Mouse (Mus musculus): ENCODE data around the gene Pacs1. TPM values are rescaled to one million over a fixed set of nuclear protein-coding genes. Genes with fewer than 3 reads are reported as not detected.
A peak's percentile ranks its signal among the peaks of the same experiment; 100 is the strongest.

The Pacs1 gene
- 4.4 and 6.8 TPM in 2 replicates for polyA plus RNA-seq (2012; ENCODE audit: insufficient read depth, insufficient read length, missing spikeins)

DNA sequence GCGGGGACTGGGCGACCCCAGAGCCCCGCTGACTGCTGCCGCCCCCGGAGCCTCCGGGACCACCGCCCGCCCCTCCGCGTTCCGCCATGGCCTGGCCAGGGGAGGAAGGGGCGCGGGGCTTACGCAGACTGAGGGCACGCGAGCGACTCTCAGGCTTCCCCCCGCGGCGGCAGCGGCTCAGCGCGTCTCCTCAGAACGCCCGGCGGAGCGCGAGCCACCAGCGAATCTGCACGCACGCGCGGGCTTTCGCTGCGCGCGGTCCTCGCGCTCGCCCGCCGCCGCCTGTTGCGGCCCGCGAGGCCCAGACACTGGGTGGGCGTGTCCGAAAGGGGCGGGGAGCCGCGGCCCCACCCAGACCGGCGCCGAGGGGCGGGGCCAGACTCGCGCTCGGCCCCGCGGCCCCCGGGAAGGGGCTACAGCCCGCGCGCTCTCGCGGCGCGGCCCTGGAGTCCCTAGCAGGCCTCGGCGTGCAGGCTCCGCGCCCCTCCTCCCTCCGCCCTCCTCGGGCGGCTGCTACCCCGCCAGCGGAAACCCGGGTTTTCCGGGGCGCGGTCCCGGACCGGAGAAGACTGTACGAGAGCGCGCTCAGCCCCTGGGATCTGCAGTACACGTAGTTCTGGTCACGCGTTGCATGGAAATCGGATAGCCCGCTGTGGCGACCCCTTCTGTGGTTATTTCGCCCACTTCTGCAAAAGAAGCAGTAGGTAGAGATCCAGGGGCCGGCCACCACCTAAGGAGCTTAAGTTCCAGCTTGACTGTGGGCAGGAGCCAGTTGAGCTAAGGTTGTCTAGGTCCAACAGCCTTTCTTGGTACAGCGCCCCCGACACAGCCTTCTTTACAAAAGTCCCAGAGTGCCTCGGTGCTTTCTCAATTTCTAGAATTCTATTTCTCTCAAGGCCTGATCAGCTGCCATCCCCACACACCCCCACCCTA lies at the start of gene Pacs1:
TSS of gene Pacs1 (minus strand) at position 319 of the 933 bp plus-strand sequence.
- H3K4me1 ChIP-seq (ENCODE audit: control insufficient read depth, insufficient read depth, insufficient read length, low read length) = peaks cover 21% of the 10 kb centered on the region
- peak within 1 kb of the TSS; percentile 89 for H3K27ac ChIP-seq (replicated peaks; ENCODE audit: low read depth, low read length)

DNA sequence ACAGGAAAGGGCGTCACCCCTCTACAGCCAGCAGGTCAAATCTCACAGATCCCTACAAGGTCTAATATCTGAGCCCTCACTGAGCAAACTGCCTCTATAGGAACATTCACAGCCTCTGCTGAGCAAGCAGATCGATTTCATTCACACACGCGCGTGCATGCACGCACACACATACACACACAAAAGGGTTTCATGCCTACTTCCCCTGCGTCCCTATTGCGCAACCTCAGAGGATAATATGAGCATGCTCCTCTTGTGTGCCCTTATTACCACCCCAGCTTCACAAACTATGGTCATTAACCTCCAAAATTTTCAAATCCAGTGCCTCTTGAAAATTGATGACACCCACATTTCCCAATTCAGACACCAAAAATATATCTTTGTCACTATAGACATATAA lies 40.3 kb upstream of the Pacs1 start:
- H3K4me3 ChIP-seq (ENCODE audit: insufficient read depth, low read depth, low read length) = no peak overlapping the region
- H3K4me1 ChIP-seq (ENCODE audit: control insufficient read depth, insufficient read depth, insufficient read length, low read length) = no peaks in the 10 kb centered on the region
- no peak overlapping the region for H3K27ac ChIP-seq (replicated peaks; ENCODE audit: low read depth, low read length)

More for the DNA sequence above, at the start of gene Pacs1:
- peak within 1 kb of the TSS; percentile 75 for H3K4me3 ChIP-seq (ENCODE audit: insufficient read depth, low read depth, low read length)

DNA sequence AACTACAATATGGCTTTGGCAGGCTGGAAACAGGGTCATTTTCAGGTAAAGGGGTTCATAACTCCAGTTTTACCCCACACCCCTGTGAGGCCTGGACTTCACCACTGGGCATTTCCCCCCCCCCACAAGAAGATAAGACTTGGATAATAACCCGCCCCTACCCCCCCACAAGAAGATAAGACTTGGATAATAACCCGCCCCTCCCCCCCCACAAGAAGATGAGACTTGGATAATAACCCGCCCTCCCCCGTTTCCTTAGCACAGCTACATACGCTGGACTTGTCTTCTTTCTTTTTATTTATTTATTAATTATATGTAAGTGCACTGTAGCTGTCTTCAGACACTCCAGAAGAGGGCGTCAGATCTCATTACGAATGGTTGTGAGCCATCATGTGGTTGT lies 36.1 kb upstream of the Pacs1 start:
- Histone ChIP-seq H3K4me1 (ENCODE audit: control insufficient read depth, insufficient read depth, insufficient read length, low read length) (no peaks in the 10 kb centered on the region), H3K4me3 (ENCODE audit: insufficient read depth, low read depth, low read length) (no peak overlapping the region), H3K27ac (replicated peaks; ENCODE audit: low read depth, low read length) (no peak overlapping the region)

DNA sequence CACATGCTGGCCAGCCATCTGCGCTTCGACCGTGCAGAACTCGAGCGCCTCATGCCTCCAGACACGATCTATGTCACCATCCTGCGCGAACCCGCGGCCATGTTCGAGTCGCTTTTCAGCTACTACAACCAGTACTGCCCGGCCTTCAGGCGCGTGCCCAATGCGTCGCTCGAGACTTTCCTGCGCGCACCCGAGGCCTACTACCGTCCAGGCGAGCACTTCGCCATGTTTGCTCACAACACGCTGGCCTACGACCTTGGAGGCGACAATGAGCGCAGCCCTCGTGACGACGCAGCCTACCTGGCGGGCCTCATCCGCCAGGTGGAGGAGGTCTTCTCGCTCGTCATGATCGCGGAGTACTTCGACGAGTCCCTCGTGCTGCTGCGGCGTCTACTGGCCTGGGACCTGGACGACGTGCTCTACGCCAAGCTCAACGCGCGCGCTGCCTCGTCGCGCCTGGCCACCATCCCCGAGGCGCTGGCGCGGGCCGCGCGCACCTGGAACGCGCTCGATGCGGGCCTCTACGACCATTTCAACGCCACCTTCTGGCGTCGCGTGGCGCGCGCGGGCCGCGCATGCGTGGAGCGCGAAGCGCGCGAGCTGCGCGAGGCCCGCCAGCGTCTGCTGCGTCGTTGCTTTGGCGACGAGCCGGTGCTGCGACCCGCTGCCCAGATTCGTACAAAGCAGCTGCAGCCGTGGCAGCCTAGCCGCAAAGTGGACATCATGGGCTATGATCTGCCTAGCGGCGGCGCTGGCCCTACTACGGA lies 34.2 kb upstream of the Pacs1 start:
- Histone ChIP-seq H3K4me1 (ENCODE audit: control insufficient read depth, insufficient read depth, insufficient read length, low read length) (no peaks in the 10 kb centered on the region), H3K4me3 (ENCODE audit: insufficient read depth, low read depth, low read length) (peak overlapping the region; percentile 17), H3K27ac (replicated peaks; ENCODE audit: low read depth, low read length) (no peak overlapping the region)

DNA sequence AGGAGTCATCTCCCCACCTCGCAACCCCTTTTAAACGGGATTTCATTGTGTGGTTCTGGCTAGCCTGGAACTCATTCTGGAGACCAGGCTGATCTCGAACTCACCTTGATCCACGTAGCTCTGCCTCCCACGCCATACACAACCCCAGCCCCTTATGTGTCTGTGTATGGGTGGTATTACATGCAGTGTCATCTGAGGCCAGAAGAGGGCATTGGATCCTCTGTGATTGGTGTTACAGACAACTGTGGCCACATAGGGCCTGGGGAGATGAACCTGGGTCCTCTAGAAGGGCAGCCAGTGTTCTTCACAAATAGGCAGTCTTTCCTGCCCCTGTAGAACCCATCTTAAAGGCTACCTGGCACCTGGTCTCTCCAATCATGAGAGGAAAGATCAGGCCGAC lies 33.4 kb upstream of the Pacs1 start:
- Histone ChIP-seq H3K4me1 (ENCODE audit: control insufficient read depth, insufficient read depth, insufficient read length, low read length) (no peaks in the 10 kb centered on the region), H3K4me3 (ENCODE audit: insufficient read depth, low read depth, low read length) (no peak overlapping the region), H3K27ac (replicated peaks; ENCODE audit: low read depth, low read length) (no peak overlapping the region)

DNA sequence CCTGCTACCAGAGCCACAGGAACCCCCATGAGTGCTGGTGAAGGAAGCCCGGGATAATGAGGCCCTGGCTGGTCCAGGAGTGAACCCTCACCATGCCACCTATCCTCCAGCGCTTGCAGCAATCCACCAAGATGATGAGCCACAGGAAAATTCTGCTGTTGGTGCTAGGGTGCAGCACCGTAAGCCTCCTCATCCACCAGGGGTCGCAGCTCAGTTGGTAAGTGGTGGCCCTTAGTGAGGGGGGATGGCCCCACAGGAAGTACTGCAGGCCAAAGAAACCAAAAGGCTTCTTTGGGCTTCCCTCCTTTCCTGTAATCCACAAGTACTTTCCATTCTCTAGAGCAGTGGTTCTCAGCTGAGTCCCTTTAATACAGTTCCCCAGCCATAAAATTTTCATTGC lies 29.5 kb upstream of the Pacs1 start:
- H3K4me1 ChIP-seq (ENCODE audit: control insufficient read depth, insufficient read depth, insufficient read length, low read length) = no peaks in the 10 kb centered on the region
- no peak overlapping the region for H3K4me3 ChIP-seq (ENCODE audit: insufficient read depth, low read depth, low read length)
- H3K27ac ChIP-seq (replicated peaks; ENCODE audit: low read depth, low read length) = no peak overlapping the region

DNA sequence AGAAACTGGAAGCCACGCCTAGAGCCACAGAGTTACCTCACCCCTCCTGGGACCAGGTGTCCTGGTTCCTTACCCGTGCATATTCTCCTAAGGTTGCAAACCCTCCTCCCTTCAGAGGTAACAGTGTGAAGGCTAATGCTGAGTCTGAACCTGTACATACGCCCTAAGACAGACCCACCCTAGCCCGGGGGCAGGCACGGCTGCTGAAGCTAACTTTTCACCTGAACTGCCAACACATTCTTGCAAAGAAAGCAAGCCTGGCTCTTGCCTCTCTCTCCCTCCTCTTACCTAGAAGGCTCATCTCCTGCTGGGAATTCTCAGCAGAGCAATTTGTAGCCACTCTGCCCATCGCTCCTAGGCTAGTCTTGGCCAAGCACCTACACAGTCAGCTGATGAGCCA lies 27.7 kb upstream of the Pacs1 start:
- no peak overlapping the region for H3K27ac ChIP-seq (replicated peaks; ENCODE audit: low read depth, low read length)
- H3K4me3 ChIP-seq (ENCODE audit: insufficient read depth, low read depth, low read length) = no peak overlapping the region
- no peaks in the 10 kb centered on the region for H3K4me1 ChIP-seq (ENCODE audit: control insufficient read depth, insufficient read depth, insufficient read length, low read length)

DNA sequence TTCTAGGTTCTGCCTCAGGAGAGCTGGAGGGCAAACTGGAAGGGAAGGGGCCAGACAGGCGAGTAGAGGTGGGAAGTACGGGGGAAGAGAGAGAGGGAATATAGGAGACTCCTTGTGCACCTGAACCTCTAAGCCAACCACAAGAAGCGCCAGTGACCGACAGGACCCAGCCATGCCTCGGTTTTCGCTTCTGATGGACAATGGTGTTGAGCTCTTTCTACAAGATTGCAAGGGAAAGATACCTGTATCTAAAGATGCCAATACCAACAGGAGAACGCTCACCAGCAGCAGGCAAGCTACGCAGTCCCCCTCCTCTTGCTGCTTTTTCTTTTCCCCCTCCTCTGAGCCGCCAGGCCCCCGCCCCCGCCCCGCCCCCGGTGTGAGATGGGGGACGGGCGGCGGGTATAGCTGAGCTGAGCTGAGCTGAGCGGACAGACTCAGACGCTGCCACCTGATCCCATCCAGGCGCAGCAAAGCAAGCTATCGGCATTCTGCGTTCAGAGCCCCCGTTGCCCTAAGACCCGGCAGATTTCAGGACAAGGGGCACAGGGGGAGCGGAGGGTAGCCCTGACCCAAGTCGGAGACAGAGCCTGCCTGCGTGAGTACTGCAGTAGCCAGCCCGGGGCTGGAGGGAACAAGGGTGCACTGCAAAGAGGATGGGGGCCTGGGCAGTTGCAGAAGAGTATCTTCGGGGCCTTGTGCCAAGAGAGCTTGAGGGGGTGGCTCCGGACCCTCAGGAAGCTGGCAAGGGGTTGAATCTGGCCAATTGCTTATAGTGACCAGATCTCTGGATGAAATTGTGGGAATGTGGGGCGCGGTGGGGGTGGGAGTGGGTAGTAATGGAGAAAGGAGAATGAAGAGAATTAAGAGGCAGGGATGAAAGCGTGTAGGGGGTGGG lies 25.2 kb upstream of the Pacs1 start, which contains the start of gene Gal3st3:
TSS of gene Gal3st3 (plus strand) at position 429 of the 898 bp plus-strand sequence.
- H3K4me1 ChIP-seq (ENCODE audit: control insufficient read depth, insufficient read depth, insufficient read length, low read length) = peaks cover 6% of the 10 kb centered on the region; the same call in 1 of the 2 replicates
- H3K4me3 ChIP-seq (ENCODE audit: insufficient read depth, low read depth, low read length) = no peak within 1 kb of the TSS
- H3K27ac ChIP-seq (replicated peaks; ENCODE audit: low read depth, low read length) = no peak within 1 kb of the TSS

DNA sequence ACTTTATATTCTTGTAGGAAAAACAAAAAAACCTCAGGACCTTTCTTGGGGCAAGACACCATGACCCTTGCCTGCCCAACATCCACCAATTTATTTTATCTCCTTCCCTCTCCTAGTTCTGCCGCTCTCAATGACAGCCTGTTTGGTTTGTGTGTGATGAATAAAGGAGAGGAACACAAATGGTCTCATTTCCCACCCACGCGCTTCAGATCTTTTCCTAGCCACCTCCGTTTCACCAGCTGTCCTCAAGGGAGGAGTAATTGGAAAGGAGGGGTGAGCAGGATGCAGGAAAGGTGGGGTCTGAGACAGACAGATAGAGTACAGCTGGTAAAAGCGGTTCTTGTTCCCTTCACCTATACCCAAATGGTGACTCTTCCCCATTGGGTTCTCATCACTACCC lies 23.7 kb upstream of the Pacs1 start:
- no peak overlapping the region for H3K27ac ChIP-seq (replicated peaks; ENCODE audit: low read depth, low read length)
- peaks cover 6% of the 10 kb centered on the region; the same call in 1 of the 2 replicates for H3K4me1 ChIP-seq (ENCODE audit: control insufficient read depth, insufficient read depth, insufficient read length, low read length)
- no peak overlapping the region for H3K4me3 ChIP-seq (ENCODE audit: insufficient read depth, low read depth, low read length)

DNA sequence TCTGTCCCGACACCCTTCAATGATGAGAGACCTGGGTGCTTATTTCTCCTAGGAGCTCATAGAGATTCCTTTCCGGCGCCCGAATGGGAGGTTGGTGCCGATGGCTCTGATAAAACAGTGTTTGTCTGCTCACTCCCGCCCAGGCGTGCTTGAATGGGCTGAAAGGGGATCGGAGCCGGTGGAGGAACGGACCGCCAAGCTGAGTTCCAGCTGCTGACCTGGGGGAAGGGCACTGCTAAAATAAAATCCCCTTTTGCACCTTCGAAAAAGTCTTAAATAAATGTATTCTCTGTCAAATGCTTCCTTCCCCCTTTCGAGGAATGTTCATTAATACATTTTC lies 22.8 kb upstream of the Pacs1 start:
- H3K4me1 ChIP-seq (ENCODE audit: control insufficient read depth, insufficient read depth, insufficient read length, low read length) = peaks cover 6% of the 10 kb centered on the region; the same call in 1 of the 2 replicates
- H3K27ac ChIP-seq (replicated peaks; ENCODE audit: low read depth, low read length) = peak overlapping the region; percentile 56
- peak overlapping the region; percentile 64 for H3K4me3 ChIP-seq (ENCODE audit: insufficient read depth, low read depth, low read length)

DNA sequence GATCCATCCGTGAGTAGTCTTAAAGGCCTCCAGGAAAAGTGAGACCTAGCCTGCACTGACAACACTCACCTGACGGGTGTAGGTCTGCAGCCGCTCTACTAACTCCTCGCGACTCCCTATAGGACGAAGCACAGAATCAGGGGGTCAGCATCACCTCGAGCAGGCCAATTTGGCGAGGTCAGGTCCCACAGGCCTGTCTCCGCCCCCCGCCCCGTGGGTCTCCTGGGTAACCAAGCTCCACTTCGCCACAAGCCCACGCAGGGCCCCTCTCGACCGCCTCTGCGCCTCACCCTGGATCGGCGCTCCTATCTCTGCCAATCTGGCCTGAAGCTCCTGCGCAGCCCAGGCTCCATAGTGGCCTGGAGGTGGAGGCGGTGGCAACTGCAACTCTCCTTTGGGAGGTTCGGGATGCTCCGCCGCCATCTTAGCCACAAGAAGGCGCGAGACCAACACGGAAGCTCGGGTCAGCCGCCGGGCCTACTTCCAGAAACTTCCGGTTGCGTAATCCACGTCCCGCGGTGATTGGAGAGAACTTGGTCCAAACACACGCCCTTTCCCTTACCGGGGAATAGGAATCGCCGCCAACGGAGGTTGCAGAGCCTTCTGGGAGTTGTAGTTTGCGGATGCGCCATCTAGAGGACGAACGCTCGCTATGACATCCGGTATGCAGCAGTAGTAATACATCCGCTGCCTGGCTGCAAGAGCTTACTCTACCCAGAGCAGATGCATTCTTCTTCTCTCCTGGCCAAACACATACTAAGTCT lies 22.2 kb upstream of the Pacs1 start, which contains the start of gene Sf3b2:
TSS of gene Sf3b2 (minus strand) at position 484 of the 764 bp plus-strand sequence.
- Histone ChIP-seq H3K27ac (replicated peaks; ENCODE audit: low read depth, low read length) (peak within 1 kb of the TSS; percentile 78), H3K4me1 (ENCODE audit: control insufficient read depth, insufficient read depth, insufficient read length, low read length) (peaks cover 6% of the 10 kb centered on the region; the same call in 1 of the 2 replicates), H3K4me3 (ENCODE audit: insufficient read depth, low read depth, low read length) (peak within 1 kb of the TSS; percentile 89)

DNA sequence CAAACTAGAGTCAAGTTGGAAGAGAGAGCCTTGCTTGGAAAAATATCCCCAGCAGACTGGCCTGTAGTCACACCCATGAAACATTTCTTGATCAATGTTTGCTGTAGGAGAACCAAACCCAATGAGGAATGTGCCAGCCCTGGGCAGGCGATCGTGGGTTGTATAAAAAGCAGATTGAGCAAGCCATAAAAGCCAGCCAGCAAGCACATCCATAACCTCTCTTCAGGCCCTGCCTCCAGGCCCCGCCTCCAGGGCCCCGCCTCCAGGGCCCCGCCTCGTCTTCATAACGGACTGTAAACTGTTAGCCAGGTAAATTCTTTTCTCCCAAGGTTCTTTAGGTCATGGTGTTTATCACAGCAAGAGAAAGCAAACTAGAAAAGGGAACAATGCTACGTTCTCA lies 5.5 kb upstream of the Pacs1 start:
- Histone ChIP-seq H3K4me1 (ENCODE audit: control insufficient read depth, insufficient read depth, insufficient read length, low read length) (peaks cover 14% of the 10 kb centered on the region), H3K4me3 (ENCODE audit: insufficient read depth, low read depth, low read length) (no peak overlapping the region), H3K27ac (replicated peaks; ENCODE audit: low read depth, low read length) (no peak overlapping the region)

DNA sequence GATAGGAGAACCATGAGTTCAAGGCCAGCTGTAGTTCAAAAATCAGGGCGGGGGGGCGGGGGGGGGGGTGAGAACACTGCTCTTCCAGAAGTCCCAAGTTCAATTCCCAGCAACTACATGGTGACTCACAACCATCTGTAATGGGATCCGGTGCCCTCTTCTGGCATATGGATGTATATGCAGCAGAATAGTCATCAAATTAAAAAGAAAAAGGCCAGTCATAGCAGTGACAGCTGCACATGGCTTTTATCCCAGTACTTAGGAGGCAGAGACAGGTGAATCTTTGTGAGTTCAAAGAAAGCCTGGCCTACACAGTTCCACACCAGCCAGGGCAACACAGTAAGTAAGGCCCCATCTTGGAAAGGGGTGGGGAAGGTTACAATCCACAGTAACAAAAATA lies 4.2 kb upstream of the Pacs1 start:
- Histone ChIP-seq H3K4me3 (ENCODE audit: insufficient read depth, low read depth, low read length) (no peak overlapping the region), H3K4me1 (ENCODE audit: control insufficient read depth, insufficient read depth, insufficient read length, low read length) (peaks cover 15% of the 10 kb centered on the region), H3K27ac (replicated peaks; ENCODE audit: low read depth, low read length) (no peak overlapping the region)

DNA sequence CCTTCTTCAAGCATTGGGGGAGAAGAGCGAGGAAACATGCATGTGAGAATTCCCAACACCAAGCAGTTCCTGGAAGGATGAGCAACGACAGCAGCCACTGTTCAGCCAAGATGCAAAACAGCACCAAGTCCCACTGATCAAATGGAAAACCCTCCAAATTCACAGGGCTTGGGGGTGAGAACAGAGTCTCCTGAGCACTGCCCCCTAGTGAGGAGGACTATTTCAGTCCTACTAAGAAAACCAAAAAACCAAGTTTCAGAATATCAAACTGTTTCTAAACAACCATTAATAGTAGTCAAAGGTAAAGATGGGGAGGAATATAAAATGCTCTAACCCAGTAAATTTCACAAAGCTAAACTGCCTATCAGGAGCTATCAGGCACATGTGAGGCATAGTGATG lies 3.6 kb upstream of the Pacs1 start:
- no peak overlapping the region for H3K4me3 ChIP-seq (ENCODE audit: insufficient read depth, low read depth, low read length)
- H3K4me1 ChIP-seq (ENCODE audit: control insufficient read depth, insufficient read depth, insufficient read length, low read length) = peaks cover 17% of the 10 kb centered on the region
- H3K27ac ChIP-seq (replicated peaks; ENCODE audit: low read depth, low read length) = no peak overlapping the region

Data from brown adipose tissue, adult 24 weeks (tissue).